Mouse (Mus musculus): ENCODE measurements around the gene Arsb.

DNA sequence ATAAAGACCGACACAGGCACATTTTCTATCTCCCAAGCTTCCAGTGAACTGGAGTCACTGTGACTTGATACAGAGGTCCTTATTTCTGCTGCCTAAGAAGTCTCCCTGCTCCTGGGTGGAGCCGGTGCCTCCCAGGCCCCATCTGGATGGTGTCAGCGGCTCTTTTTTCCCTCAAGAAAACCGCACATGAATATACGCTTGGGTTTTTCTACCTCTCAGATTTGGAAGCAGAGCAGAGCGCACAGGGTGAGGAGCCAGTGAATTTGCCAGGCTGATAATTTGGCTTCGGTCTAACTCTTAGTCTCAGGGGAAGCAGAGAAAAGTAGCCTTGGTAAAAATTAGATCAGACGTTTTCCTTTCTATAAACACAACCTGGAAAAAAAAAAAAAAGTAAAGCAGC lies 186.5 kb downstream of the Arsb start:
- TF ChIP-seq CTCF (IDR thresholded peaks at IDR 0.05; ENCODE audit: extremely low read depth, insufficient read depth, low read length): no peak
- TF ChIP-seq POLR2A (IDR thresholded peaks at IDR 0.05; ENCODE audit: extremely low read depth, insufficient read depth, low read length): no peak
